Mouse (Mus musculus) heart, embryonic 14.5 days (tissue): ENCODE measurements at regions not wholly inside any gene's neighbourhood (a gene's known extent, or its start where the extent isn't known, plus 50 kb on each side); places are given as distances from the start of the nearest gene placed in this dataset.

Experiments
- ATAC-seq: fragments of 200-750 bp; cut with Nextera tagmentation; 2 replicates; pipeline ENCODE4 v1.8.0; 2017; ENCODE audit warnings: low read depth, moderate TSS enrichment; ENCODE audit not compliant: insufficient number of reproducible peaks, insufficient read depth, low FRiP score
- H3K27ac ChIP-seq, 2 experiments: fragments of 200-500 bp in 1 of 2; fragments of 300-500 bp in 1 of 2; sonication (generic) in 1 of 2; replicated peaks in 1 of 2; 2 replicates each; pipeline ENCODE4 v1.5.1; 2012 to 2014; ENCODE audit warnings: low read depth in 2 of 2, low read length in 2 of 2, control low read depth in 1 of 2, mild to moderate bottlenecking in 1 of 2, mixed read lengths in 1 of 2; ENCODE audit not compliant: control insufficient read depth in 1 of 2, insufficient read depth in 1 of 2
- H3K27me3 ChIP-seq: fragments of 300-500 bp; sonication (generic); 2 replicates; pipeline ENCODE4 v1.6.1; 2014; ENCODE audit warnings: mild to moderate bottlenecking, low read length, control low read depth; ENCODE audit not compliant: control insufficient read depth, insufficient read depth
- H3K36me3 ChIP-seq: fragments of 300-500 bp; sonication (generic); 2 replicates; pipeline ENCODE4 v1.6.1; 2014; ENCODE audit warnings: mild to moderate bottlenecking, control low read depth, low read length, mixed read lengths; ENCODE audit not compliant: control insufficient read depth, insufficient read depth
- H3K4me1 ChIP-seq, 2 experiments: fragments of 200-500 bp in 1 of 2; fragments of 300-500 bp in 1 of 2; sonication (generic) in 1 of 2; 2 replicates each; pipeline ENCODE4 v1.6.1; 2012 to 2014; ENCODE audit warnings: low read length in 2 of 2, control low read depth in 1 of 2, mixed read lengths in 1 of 2; ENCODE audit not compliant: control insufficient read depth in 2 of 2, insufficient read depth in 2 of 2
- H3K4me2 ChIP-seq: fragments of 300-500 bp; sonication (generic); 2 replicates; pipeline ENCODE4 v1.6.1; 2014; ENCODE audit warnings: mild to moderate bottlenecking, low read length
- H3K4me3 ChIP-seq, 2 experiments: fragments of 200-500 bp in 1 of 2; fragments of 300-500 bp in 1 of 2; sonication (generic) in 1 of 2; 2 replicates each; pipeline ENCODE4 v1.5.1; 2012 to 2014; ENCODE audit warnings: low read length in 2 of 2, mild to moderate bottlenecking in 2 of 2, control low read depth in 1 of 2, low read depth in 1 of 2, moderate library complexity in 1 of 2; ENCODE audit not compliant: control insufficient read depth in 1 of 2, insufficient read depth in 1 of 2
- H3K9ac ChIP-seq: fragments of 300-500 bp; sonication (generic); 2 replicates; pipeline ENCODE4 v1.6.1; 2014; ENCODE audit warnings: mild to moderate bottlenecking, low read length
- H3K9me3 ChIP-seq: fragments of 300-500 bp; sonication (generic); 2 replicates; pipeline ENCODE4 v1.6.1; 2016; ENCODE audit warnings: low read length, control low read depth; ENCODE audit not compliant: control insufficient read depth
- WGBS: fragments of 180-500 bp; shearing (Covaris S2); extraction: QIAGEN DNeasy Blood & Tissue Kit; methylation state at CpG from one replicate; pipeline ENCODE4 v1.1.7; 2014; 5-methylcytosine and 5-hydroxymethylcytosine counted together

DNA sequence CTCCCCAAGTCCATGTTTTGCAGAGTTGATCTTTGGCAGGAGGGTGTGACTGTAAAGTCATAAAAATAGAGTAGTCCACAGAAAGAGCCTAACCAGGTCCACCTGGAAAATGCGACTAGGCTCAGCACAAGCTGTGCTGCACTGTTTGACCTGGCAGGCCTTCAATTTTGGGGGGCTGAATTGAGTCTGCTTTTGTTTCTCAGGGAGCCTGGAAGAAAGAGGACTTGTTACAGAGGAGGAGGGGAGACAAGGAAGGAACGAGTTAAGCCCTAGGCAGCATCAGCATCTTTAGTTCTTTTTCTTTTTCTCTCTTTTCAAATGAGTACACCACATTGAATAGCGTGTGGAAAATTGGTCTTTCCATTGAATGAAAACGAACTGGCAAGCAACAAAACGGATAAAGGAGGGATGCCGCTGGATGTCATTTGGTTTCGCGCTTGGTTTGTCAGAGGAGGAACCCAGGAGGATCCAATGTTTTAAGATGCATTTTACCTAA lies 516.1 kb downstream of the Gja1 start:
- Histone ChIP-seq H3K4me2 (no peak overlapping the region), H3K36me3 (no peaks in the 10 kb centered on the region), H3K4me1 (peaks cover 2 to 3% of the 10 kb centered on the region in 2 experiments; a peak in 3 of 4 replicates), H3K9me3 (peaks cover under 1% of the 10 kb centered on the region; the same call in 1 of the 2 replicates), H3K27me3 (no peaks in the 10 kb centered on the region), H3K4me3 (no peak overlapping the region), H3K27ac (no peak overlapping the region), H3K9ac (no peak overlapping the region)
- ATAC-seq = no peak
- WGBS = 67% methylated on average over 8 of the region's 8 CpGs

DNA sequence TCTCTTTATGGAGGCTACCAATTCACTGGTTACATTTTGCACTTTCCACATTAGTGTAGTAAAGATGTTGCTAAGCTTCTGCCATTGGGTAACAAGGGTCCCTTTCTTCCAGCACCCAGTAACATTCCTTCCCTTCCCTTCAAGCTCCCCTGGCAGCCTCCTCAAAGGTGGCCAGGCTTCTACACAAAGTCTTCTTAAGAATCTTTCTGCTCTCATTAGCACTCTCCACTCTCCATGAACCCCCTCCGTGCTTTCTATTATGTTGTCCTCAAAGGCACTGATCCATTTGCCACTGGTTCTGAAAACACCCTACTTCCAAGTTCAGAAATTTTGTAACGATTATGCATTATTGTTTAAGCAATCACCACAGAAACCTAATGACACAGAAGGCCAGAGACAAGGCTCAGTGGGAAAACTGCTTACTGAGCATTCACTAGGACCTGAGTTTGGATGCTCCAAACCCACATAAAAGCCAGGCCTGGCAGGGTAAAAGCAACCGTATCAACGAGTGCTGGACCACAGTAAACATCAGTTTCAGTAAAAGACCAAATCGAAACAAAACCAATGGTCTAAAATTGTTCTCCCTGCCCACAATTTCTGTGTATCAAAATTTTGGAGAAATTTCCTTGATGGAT lies 522.6 kb downstream of the Gja1 start:
- 83% methylated on average over 5 of the region's 5 CpGs for WGBS
- Histone ChIP-seq H3K4me3 (no peak overlapping the region), H3K9ac (no peak overlapping the region), H3K27ac (no peak overlapping the region), H3K27me3 (no peaks in the 10 kb centered on the region), H3K9me3 (no peaks in the 10 kb centered on the region), H3K36me3 (no peaks in the 10 kb centered on the region), H3K4me1 (no peaks in the 10 kb centered on the region), H3K4me2 (no peak overlapping the region)
- ATAC-seq = no peak

DNA sequence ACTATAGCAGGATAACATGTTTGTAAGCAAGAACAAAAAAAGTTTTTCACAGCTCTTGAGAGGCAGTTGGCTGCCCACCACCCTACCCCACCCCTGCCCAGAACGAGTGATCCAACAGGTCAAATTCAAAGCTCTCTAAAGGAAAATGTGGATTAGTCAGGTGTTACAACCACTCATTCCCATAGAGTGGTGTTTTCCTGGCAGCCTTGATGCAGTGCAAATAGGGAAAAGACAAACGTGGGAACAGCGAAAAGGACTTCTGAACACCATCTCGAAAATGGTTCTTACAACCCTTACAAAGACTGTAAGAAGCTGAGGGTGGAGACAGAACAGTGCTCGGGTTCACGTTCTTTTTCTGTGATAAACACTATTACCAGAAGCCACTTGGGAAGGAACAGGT lies 523.8 kb downstream of the Gja1 start:
- WGBS = 73% methylated on average over 6 of the region's 6 CpGs
- Histone ChIP-seq H3K27me3 (no peaks in the 10 kb centered on the region), H3K4me3 (no peak overlapping the region), H3K36me3 (no peaks in the 10 kb centered on the region), H3K9ac (no peak overlapping the region), H3K4me2 (no peak overlapping the region), H3K9me3 (no peaks in the 10 kb centered on the region), H3K27ac (no peak overlapping the region), H3K4me1 (no peaks in the 10 kb centered on the region)
- no peak for ATAC-seq

DNA sequence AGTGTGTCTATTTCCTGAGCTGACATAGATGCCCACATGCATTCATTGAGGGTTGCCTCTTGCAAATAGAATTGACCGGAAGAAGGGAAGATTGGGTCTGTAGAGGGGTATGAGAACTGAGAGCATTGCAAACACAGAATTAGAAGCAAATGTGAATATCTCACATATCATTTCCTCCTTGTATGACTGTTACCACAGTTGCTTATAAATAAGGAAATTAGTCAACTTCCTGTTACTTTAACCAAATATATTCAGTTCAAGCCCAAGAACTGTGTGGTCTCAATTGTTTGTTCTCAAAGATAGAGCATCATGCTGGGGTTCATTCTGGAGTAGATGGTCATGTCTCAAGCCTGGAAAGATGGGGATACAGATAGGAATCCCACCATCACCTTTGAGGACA lies 535.6 kb downstream of the Gja1 start:
- Histone ChIP-seq H3K9ac (no peak overlapping the region), H3K4me2 (no peak overlapping the region), H3K4me1 (peaks cover 0 to 18% of the 10 kb centered on the region in 2 experiments; a peak in 3 of 4 replicates), H3K27ac (no peak overlapping the region), H3K9me3 (no peaks in the 10 kb centered on the region), H3K36me3 (no peaks in the 10 kb centered on the region), H3K27me3 (no peaks in the 10 kb centered on the region), H3K4me3 (no peak overlapping the region)
- WGBS = 83% methylated on average over 1 of the region's 1 CpGs
- ATAC-seq = no peak

DNA sequence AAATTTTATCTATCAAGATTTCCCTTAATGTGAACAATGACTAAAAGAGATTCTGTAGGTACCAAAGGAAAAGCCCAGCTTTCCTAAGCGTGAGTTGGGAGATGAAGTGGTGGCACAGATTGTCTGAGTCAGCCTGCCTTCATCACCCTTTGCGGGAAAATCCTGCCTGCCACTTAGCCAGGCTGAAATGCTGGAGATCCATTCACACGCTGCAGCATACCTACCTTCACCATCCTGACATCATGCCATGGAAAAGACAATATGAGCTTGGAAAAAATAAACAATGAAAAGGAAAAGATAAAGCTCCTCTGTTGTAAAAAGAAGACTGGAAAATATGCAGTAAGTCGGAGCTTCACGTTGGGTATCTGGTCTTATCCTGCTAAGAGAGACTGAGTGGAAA lies 537.0 kb downstream of the Gja1 start:
- ATAC-seq = no peak
- 38% methylated on average over 5 of the region's 5 CpGs for WGBS

DNA sequence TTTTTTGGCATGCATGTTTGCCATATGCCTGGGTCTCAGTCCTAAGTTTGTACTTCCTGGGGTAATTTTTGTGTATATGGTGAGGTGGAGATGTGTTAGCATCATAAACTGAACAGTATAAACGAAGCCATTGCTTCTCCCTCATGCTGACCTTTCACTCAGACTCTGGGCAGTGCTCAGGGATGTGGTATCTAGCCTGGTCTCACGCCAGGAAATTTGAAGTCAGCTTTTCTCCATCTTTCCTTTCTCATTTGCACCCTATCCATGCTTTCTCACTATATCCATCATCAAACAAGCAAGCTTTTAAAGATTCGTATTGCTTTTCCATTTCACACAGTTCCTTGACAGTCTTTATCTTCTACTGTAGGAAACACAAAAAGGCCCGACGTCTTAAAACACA lies 541.3 kb downstream of the Gja1 start:
- H3K4me3 ChIP-seq = no peak overlapping the region
- H3K4me2 ChIP-seq = no peak overlapping the region
- H3K27ac ChIP-seq = no peak overlapping the region
- H3K27me3 ChIP-seq = no peaks in the 10 kb centered on the region
- H3K4me1 ChIP-seq = peaks cover 8 to 29% of the 10 kb centered on the region in 2 experiments
- H3K36me3 ChIP-seq = no peaks in the 10 kb centered on the region
- no peak for ATAC-seq
- no peaks in the 10 kb centered on the region for H3K9me3 ChIP-seq
- 69% methylated on average over 5 of the region's 5 CpGs for WGBS
- H3K9ac ChIP-seq = no peak overlapping the region

More for the DNA sequence above, 537.0 kb downstream of the Gja1 start:
- H3K4me1 ChIP-seq = peaks cover 0 to 18% of the 10 kb centered on the region in 2 experiments; a peak in 3 of 4 replicates
- H3K27me3 ChIP-seq = no peaks in the 10 kb centered on the region
- H3K9me3 ChIP-seq = no peaks in the 10 kb centered on the region
- peak overlapping the region; percentile 46 to 51 for H3K27ac ChIP-seq
- H3K4me3 ChIP-seq = no peak overlapping the region
- H3K9ac ChIP-seq = no peak overlapping the region
- H3K4me2 ChIP-seq = no peak overlapping the region
- H3K36me3 ChIP-seq = no peaks in the 10 kb centered on the region

DNA sequence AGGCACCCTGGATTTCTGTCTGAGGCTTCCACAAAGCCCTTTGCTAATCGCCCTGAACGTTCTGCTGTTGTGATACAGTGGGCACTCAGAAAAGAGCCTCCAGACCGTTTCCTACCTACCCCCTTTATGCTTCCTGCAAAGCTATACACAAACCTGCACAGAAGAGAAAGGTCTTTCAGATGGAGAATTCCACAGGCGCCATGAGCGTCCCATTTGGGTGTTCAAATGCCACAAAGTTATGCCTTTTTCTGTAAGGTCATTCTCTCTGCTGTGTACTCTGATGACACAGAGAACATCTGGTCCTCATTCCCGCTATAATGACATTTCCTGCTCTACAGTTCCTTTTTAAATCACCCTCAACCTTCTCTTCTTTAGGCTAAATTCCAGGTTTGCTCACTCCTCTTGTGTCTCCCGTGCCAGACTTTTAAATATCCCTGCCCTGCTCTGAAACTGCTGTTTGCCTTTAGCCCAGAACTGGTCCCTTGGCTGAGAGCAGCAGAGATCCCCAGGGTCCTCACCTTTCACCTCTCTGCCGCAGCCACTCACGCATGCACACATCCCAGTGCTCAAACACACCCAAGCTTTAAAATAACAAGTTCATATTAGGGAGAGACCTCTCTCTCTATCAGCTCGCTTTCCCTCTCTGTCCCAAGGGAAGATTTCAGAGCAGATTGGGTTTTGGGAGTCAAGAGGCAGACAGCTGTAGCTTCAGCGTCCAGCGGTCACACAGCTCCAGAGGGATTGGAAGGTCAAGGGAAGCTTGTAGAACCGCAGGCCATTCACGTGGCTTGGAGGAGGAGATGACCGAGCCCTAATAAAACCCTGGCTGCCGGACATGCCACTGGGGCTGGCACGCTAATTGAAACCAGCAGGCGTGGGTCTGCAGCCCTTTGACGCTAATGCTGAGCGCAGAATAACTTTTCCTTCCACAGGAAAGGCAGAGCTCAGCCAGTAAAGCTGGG lies 543.9 kb downstream of the Gja1 start:
- H3K27me3 ChIP-seq = no peaks in the 10 kb centered on the region
- H3K4me1 ChIP-seq = peaks cover 8 to 12% of the 10 kb centered on the region in 2 experiments; a peak in 3 of 4 replicates
- peak overlapping the region; percentile 46 for H3K4me2 ChIP-seq
- H3K9ac ChIP-seq = no peak overlapping the region
- no peak overlapping the region for H3K4me3 ChIP-seq
- no peaks in the 10 kb centered on the region for H3K36me3 ChIP-seq
- peak overlapping the region; percentile 12 to 17; a peak in 2 of 4 replicates for H3K27ac ChIP-seq
- no peaks in the 10 kb centered on the region for H3K9me3 ChIP-seq
- ATAC-seq = no peak
- WGBS = 37% methylated on average over 20 of the region's 20 CpGs
